In genomic region chr1:167046169-167046927, GRCm38 (mm10) we compare ENCODE assay signal across 19 mouse cellular contexts. TPM values are rescaled to one million over a fixed set of nuclear protein-coding genes. Genes with fewer than 3 reads are reported as not detected.
DNase-seq lines count a peak whose midpoint lies in the region; ATAC-seq lines count a peak whose summit lies in the region.
"Had no signal": no experiment of that assay in that cellular context is flagged by ENCODE, and none has a peak within 500 bp of the region (broad histone marks: within the 10 kb centered on the region; RNA-seq: fewer than 3 reads in every experiment).

No protein-coding gene starts in this region.

- no peaks in the 10 kb centered on the region for H3K9me3 ChIP-seq in hindbrain, embryonic 12.5 days (replicated peaks)
- peaks cover 6% of the 10 kb centered on the region; the same call in 1 of the 2 replicates for H3K9me3 ChIP-seq in midbrain, embryonic 12.5 days
- H3K9me3 ChIP-seq: limb, embryonic 13.5 days; liver, embryonic 13.5 days; neural tube, embryonic 12.5 days; stomach, embryonic 15.5 days had no signal

- H3K4me2 ChIP-seq in hindbrain, embryonic 12.5 days (replicated peaks) = no peak overlapping the region
- H3K4me2 ChIP-seq in midbrain, embryonic 12.5 days (replicated peaks) = no peak overlapping the region
- H3K4me2 ChIP-seq: limb, embryonic 13.5 days; liver, embryonic 13.5 days; lung, embryonic 14.5 days; neural tube, embryonic 12.5 days; stomach, embryonic 15.5 days had no signal

- ATAC-seq in hindbrain, embryonic 12.5 days (ENCODE audit: low FRiP score) = 0 out of 2 replicates have a peak, but pooled peaks have one; percentile 23
- ATAC-seq in midbrain, embryonic 12.5 days (ENCODE audit: low FRiP score, low read depth) = no peak
- ATAC-seq: intestine, postnatal 0 days had no signal

- H3K4me3 ChIP-seq in hindbrain, embryonic 12.5 days = no peak overlapping the region
- H3K4me3 ChIP-seq in midbrain, embryonic 12.5 days = no peak overlapping the region
- H3K4me3 ChIP-seq: limb, embryonic 13.5 days; liver, embryonic 13.5 days; neural tube, embryonic 12.5 days; stomach, embryonic 15.5 days had no signal

- H3K4me1 ChIP-seq in hindbrain, embryonic 12.5 days = peaks cover 17% of the 10 kb centered on the region
- H3K4me1 ChIP-seq in midbrain, embryonic 12.5 days = peaks cover 9% of the 10 kb centered on the region; the same call in 1 of the 2 replicates
- H3K4me1 ChIP-seq: limb, embryonic 13.5 days; liver, embryonic 13.5 days; stomach, embryonic 15.5 days had no signal

- H3K36me3 ChIP-seq in hindbrain, embryonic 12.5 days = no peaks in the 10 kb centered on the region
- no peaks in the 10 kb centered on the region; the same call in 1 of the 2 replicates for H3K36me3 ChIP-seq in midbrain, embryonic 12.5 days
- H3K36me3 ChIP-seq: limb, embryonic 13.5 days; liver, embryonic 13.5 days; neural tube, embryonic 12.5 days; stomach, embryonic 15.5 days had no signal

- H3K27me3 ChIP-seq in hindbrain, embryonic 12.5 days = no peaks in the 10 kb centered on the region
- no peaks in the 10 kb centered on the region for H3K27me3 ChIP-seq in midbrain, embryonic 12.5 days
- H3K27me3 ChIP-seq: limb, embryonic 13.5 days; liver, embryonic 13.5 days; neural tube, embryonic 12.5 days; stomach, embryonic 15.5 days had no signal

- 58% methylated on average over 10 of the region's 10 CpGs for WGBS in hindbrain, embryonic 12.5 days
- 50% methylated on average over 10 of the region's 10 CpGs for WGBS in midbrain, embryonic 12.5 days

- peak; percentile 54 for DNase-seq in retina, postnatal 1 day
- no peak for DNase-seq in retina, embryonic 14.5 days (ENCODE audit: low spot score)
- no peak for DNase-seq in kidney, adult 18-20 months
- DNase-seq in lung, postnatal 36 days = no peak
- DNase-seq in spleen, postnatal 36 days (ENCODE audit: low spot score in 2 of 2) = no peak
- DNase-seq: cerebellum, adult 18-20 months; cerebellum, postnatal 25 days; embryo, embryonic 11 days; gastrocnemius, postnatal 14 days; liver, embryonic 13.5 days; lung, embryonic 14.5 days; right cerebral cortex, postnatal 25 days had no signal

- no peak overlapping the region for H3K9ac ChIP-seq in hindbrain, embryonic 12.5 days
- no peak overlapping the region for H3K9ac ChIP-seq in midbrain, embryonic 12.5 days (replicated peaks)
- H3K9ac ChIP-seq: limb, embryonic 13.5 days; liver, embryonic 13.5 days; lung, embryonic 14.5 days; neural tube, embryonic 12.5 days; stomach, embryonic 15.5 days had no signal

- no peak overlapping the region for H3K27ac ChIP-seq in hindbrain, embryonic 12.5 days
- peak overlapping the region; percentile 46 for H3K27ac ChIP-seq in midbrain, embryonic 12.5 days (replicated peaks)
- H3K27ac ChIP-seq: kidney, postnatal 0 days; limb, embryonic 13.5 days; liver, embryonic 13.5 days; neural tube, embryonic 12.5 days; stomach, embryonic 15.5 days had no signal

RNA-seq across cellular contexts. Expression of gene Fam78b, which starts 45.1 kb away (rescaled TPM):
- polyA plus RNA-seq in hindbrain, embryonic 12.5 days (2016; fragmentation: Nextera tagmentation; extraction: Ambion mirVana) = 11.6 and 13.8 TPM in 2 replicates
- 8.7 and 10.3 TPM in 2 replicates for polyA plus RNA-seq in midbrain, embryonic 12.5 days (2016; fragmentation: Nextera tagmentation; extraction: Ambion mirVana)
